Mouse (Mus musculus) urinary bladder, postnatal 0 days (tissue): ENCODE data around the gene 4931414P19Rik. TPM values are rescaled to one million over a fixed set of nuclear protein-coding genes. Genes with fewer than 3 reads are reported as not detected.

ENCODE experiments used
- microRNA counts: library from miRNA; unstranded; fragments of <30 nt; microRNA quantifications from one replicate; lab custom pipeline; 2016
- microRNA-seq: library from miRNA; unstranded; fragments of <30 nt; microRNA quantifications from one replicate; pipeline ENCODE4, GENCODE M21; 2016
- polyA plus RNA-seq: library from polyadenylated mRNA; unstranded; fragments of >200 nt; fragmentation: Nextera tagmentation; extraction: Ambion mirVana; gene quantifications from 2 replicates; pipeline ENCODE4 v1.2.1, GENCODE M21; 2015

The 4931414P19Rik gene
- polyA plus RNA-seq = 2.8 and 3.5 TPM in 2 replicates

DNA sequence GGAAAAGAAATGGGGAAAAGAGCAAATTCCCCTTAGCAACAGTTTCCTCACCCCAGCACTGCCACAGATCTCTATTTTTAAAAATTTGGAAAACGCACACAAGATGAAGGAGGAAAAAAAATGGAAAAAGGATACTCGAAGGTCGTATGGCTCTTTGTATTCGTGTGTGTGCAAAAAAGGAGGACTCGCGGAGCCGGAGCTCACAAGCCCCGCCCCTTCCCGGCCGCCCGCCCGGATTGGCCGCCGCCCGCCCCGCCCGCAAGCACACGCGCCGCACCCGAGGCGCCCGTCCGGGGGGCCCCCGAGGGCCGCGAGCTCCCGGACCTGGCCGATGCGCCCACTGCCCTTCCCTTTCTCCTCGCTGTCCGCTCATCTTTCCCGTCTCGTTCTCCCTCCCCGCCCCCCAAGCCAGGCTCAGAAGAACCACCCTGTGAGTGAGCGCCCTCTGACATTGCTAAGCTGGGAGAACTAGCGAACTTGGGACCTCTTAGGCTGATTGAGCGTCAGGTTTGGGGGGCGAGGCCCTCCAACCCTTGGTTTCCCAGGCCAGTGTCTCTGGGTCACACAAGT, at the start of gene 4931414P19Rik:
4931414P19Rik (minus strand) TSS at position 242 of the 570 bp plus-strand sequence.

DNA sequence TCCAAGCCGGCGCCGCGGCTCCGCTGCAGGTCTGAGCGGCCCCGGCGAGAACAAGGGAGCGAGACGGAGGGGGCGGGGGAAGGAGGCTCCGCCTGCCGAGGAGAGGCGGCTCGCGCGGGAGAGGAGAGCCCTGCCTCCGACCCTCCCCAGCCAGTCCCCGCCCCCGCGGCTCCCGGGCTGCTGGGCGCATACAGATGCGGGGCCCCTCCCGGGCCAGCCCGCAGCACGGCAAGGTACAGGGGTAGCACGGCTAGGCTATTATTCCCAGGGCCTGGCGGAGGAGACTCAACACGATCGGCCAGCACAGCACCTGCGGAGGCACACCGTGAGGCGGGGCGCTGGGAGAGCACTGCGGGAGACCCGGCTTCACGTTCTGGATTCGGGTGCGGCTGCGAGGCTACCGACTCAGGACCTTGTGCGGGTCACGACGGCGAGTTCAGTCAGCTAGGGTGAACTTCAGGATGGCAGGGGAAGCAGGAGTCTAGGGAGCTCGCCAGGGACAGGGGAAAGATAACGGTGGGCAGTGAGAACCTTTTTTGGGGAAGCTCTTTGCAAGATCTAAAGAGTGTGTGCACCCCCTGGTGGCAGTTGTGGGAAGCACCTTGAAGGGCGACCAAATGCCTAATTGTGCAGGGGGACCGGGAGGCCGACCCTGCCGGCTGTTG, 35.6 kb upstream of the 4931414P19Rik start, which contains the start of gene Cdh24:
Cdh24 (minus strand) TSS at position 60 of the 665 bp plus-strand sequence.

GRCm38 (mm10) chr14:54640946-54641304, 35.1 kb upstream of the 4931414P19Rik start, which contains the start of gene Gm17606:
TSS of gene Gm17606 (plus strand) at chr14:54640952.

DNA sequence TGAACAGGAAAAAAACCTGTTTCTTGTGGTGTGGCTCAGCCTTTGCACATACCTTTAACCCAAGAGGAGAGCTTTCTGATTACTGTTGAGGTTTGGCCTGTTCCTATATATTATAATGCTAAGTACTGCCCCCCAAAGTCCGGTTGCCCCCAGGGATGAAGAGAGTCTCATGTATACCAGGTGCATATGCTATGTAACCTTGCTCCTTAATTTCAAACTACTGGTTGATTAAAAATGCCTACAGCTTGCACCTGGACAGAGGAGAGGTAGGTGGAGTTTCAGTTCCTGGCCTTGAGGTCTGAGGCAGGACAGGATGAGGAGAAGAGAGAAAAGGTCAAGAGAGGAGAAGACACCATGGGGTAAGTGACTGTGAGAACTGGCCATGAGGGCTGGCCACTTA, 15.3 kb upstream of the 4931414P19Rik start, which contains the start of gene Psmb11:
Psmb11 (plus strand) TSS at position 301 of the 400 bp plus-strand sequence.

DNA sequence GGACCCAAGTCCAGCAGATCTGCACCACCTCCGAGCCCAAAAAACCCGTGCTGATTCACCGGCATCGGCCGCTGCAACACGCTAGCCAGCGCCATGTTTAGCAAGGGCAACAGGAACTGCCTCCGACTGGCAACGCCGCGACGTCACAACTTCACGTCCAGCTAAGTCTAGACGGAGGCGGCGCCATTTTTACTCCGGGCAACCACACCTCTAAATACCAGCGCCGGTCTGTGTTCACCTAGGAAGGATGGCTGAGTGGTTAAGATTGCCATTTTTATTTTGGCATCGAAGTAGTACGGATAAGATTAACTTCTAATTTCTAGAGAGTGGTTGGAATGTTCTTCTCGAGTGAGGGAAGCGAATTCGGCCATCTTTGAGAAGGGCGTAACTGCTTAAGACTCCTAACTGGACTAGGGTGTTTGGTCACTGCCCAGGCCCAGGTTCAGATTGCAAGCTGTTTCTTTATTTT, 12.1 kb upstream of the 4931414P19Rik start, which contains the start of gene Psmb5:
Psmb5 (minus strand) TSS at position 126 of the 469 bp plus-strand sequence.

DNA sequence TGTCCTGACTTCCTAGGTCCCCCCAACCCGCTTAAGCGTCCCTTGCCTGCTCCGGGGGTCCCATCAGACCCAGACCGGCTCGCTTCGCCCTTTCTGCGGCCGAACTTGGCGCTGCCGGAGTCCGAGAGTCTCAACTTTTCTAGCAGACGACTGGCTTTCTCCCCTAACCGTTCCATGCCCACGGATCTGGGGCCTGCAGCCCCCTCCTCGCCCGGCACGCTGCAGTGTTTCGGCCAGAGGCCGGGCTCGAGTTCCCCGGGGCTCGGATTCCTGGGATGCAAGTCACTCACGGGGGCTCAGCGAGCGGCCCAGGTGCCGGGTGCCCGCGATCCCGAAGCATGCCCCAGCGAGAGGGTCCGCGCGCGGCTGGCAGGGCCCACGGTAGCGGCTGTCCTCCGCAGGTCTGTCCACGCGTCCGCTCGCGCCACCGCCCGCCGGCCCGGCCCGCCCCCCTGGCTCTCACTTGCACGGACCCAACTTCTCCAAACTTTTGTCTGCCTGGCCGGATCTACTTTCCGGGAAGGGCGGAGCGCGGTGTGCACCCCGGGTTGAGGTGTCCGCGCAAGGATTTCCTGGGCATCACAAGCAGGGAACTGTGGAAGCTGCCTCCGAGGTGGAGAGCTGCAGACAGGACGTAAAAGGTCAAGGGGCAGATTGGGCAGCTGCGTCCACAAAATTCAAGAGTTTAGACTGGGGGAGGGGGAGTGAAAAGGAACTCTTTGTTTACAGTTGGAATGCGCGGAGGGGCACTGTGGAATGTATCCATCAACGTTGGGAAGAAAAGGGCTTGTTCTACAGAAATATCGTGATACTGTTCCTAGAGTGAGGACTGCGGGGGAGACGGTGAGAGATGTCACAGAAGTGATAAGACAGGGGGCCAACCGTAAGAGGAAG, 28.5 kb downstream of the 4931414P19Rik start, which contains the start of gene Ajuba:
Ajuba (minus strand) TSS at position 470 of the 894 bp plus-strand sequence.

GRCm38 (mm10) chr14:54553975-54554769, 51.6 kb downstream of the 4931414P19Rik start, which contains the start of gene Haus4:
TSS of gene Haus4 (minus strand) at chr14:54554616.

MicroRNAs within 50 kb of the gene (microRNA counts, 519-probe panel; counts per million panel counts)
- microRNA mmu-miR-686 (lab: Ali Mortazavi, UCI) = not detected

Small RNA genes lying within 50 kb of the gene (microRNA-seq; reads per million reads assigned to microRNA genes)
- gene Mir686 = not detected
- not detected for gene Mir6948

Other genes starting within 250 kb of the 4931414P19Rik start
- gene Oxa1l, start 245.2 kb downstream of the 4931414P19Rik start, polyA plus RNA-seq = 26.3 and 30.1 TPM in 2 replicates
- 3.8 and 5.9 TPM in 2 replicates for gene Slc7a7, start 188.2 kb downstream of the 4931414P19Rik start, polyA plus RNA-seq
- gene Mrpl52, start 179.1 kb downstream of the 4931414P19Rik start, polyA plus RNA-seq = 256 and 276 TPM in 2 replicates
- gene Mmp14, start 174.4 kb downstream of the 4931414P19Rik start, polyA plus RNA-seq = 124 and 133 TPM in 2 replicates
- 56.2 and 58.1 TPM in 2 replicates for gene Lrp10, start 141.9 kb downstream of the 4931414P19Rik start, polyA plus RNA-seq
- 0.18 TPM in 1 of 2 replicates, not detected in the other for gene Rem2, start 129.9 kb downstream of the 4931414P19Rik start, polyA plus RNA-seq
- 37.8 and 39.1 TPM in 2 replicates for gene Prmt5, start 88.5 kb downstream of the 4931414P19Rik start, polyA plus RNA-seq
- 24.3 and 25.7 TPM in 2 replicates for gene Haus4, start 51.4 kb downstream of the 4931414P19Rik start, polyA plus RNA-seq
- gene Ajuba, start 28.4 kb downstream of the 4931414P19Rik start, polyA plus RNA-seq = 42.4 and 43.2 TPM in 2 replicates
- gene Psmb5, start 12.0 kb upstream of the 4931414P19Rik start, polyA plus RNA-seq = 266 and 296 TPM in 2 replicates
- gene Psmb11, start 15.4 kb upstream of the 4931414P19Rik start, polyA plus RNA-seq = not detected in 2 replicates
- not detected in 2 replicates for gene Gm17606, start 35.0 kb upstream of the 4931414P19Rik start, polyA plus RNA-seq
- 0.59 and 0.66 TPM in 2 replicates for gene Cdh24, start 35.4 kb upstream of the 4931414P19Rik start, polyA plus RNA-seq
- gene 1700123O20Rik, start 80.2 kb upstream of the 4931414P19Rik start, polyA plus RNA-seq = 57.6 and 58.6 TPM in 2 replicates
- 50.8 and 54.6 TPM in 2 replicates for gene Acin1, start 80.9 kb upstream of the 4931414P19Rik start, polyA plus RNA-seq
- 0.13 TPM in 1 of 2 replicates, not detected in the other for gene Gm29776, start 92.8 kb upstream of the 4931414P19Rik start, polyA plus RNA-seq
- gene Cebpe, start 106.2 kb upstream of the 4931414P19Rik start, polyA plus RNA-seq = 0.10 TPM in 1 of 2 replicates, not detected in the other
- 12.7 and 14.8 TPM in 2 replicates for gene Slc7a8, start 176.0 kb upstream of the 4931414P19Rik start, polyA plus RNA-seq
- not detected in 2 replicates for gene Rnf212b, start 208.1 kb upstream of the 4931414P19Rik start, polyA plus RNA-seq